Mouse (Mus musculus) megakaryocyte-erythroid progenitor cell, adult 5 weeks (primary cell): ENCODE results near the gene Olfr150. TPM values are rescaled to one million over a fixed set of nuclear protein-coding genes. Genes with fewer than 3 reads are reported as not detected.

Source experiments
- polyA plus RNA-seq: library from polyadenylated mRNA; stranded (reverse); fragments of >175 nt; gene quantifications from 2 replicates; pipeline ENCODE4 v1.2.3, GENCODE M21; 2012

The Olfr150 gene
- polyA plus RNA-seq = not detected in 2 replicates

GRCm38 (mm10) chr9:39730678-39731077, at the start of gene Olfr150:
TSS of gene Olfr150 (plus strand) at chr9:39730978.

GRCm38 (mm10) chr9:39707017-39707416, 23.8 kb upstream of the Olfr150 start, which contains the start of gene Olfr149:
TSS of gene Olfr149 (minus strand) at chr9:39707117.

GRCm38 (mm10) chr9:39711053-39711452, 19.7 kb upstream of the Olfr150 start, which contains the start of gene Olfr965:
TSS of gene Olfr965 (plus strand) at chr9:39711353.

GRCm38 (mm10) chr9:39745949-39746348, 15.2 kb downstream of the Olfr150 start, which contains the start of gene Olfr967:
TSS of gene Olfr967 (plus strand) at chr9:39746249.

GRCm38 (mm10) chr9:39783153-39783552, 52.4 kb downstream of the Olfr150 start, which contains the start of gene Olfr968:
TSS of gene Olfr968 (minus strand) at chr9:39783253.

Other genes starting within 250 kb of the Olfr150 start
- gene Olfr44, start 237.0 kb upstream of the Olfr150 start, polyA plus RNA-seq = not detected in 2 replicates
- gene Olfr957, start 215.2 kb upstream of the Olfr150 start, polyA plus RNA-seq = not detected in 2 replicates
- not detected in 2 replicates for gene Olfr958, start 176.9 kb upstream of the Olfr150 start, polyA plus RNA-seq
- not detected in 2 replicates for gene Olfr959, start 155.4 kb upstream of the Olfr150 start, polyA plus RNA-seq
- not detected in 2 replicates for gene AW551984, start 126.6 kb upstream of the Olfr150 start, polyA plus RNA-seq
- gene Olfr148, start 120.3 kb upstream of the Olfr150 start, polyA plus RNA-seq = not detected in 2 replicates
- gene Olfr960, start 109.6 kb upstream of the Olfr150 start, polyA plus RNA-seq = not detected in 2 replicates
- not detected in 2 replicates for gene Olfr961, start 85.9 kb upstream of the Olfr150 start, polyA plus RNA-seq
- gene Olfr963, start 63.8 kb upstream of the Olfr150 start, polyA plus RNA-seq = not detected in 2 replicates
- gene Olfr149, start 23.9 kb upstream of the Olfr150 start, polyA plus RNA-seq = not detected in 2 replicates
- gene Olfr965, start 19.6 kb upstream of the Olfr150 start, polyA plus RNA-seq = 0.10 TPM in 1 of 2 replicates, not detected in the other
- not detected in 2 replicates for gene Olfr967, start 15.3 kb downstream of the Olfr150 start, polyA plus RNA-seq
- gene Olfr968, start 52.3 kb downstream of the Olfr150 start, polyA plus RNA-seq = not detected in 2 replicates
- gene Olfr969, start 60.0 kb downstream of the Olfr150 start, polyA plus RNA-seq = not detected in 2 replicates
- gene Olfr970, start 77.9 kb downstream of the Olfr150 start, polyA plus RNA-seq = not detected in 2 replicates
- gene Olfr971, start 105.9 kb downstream of the Olfr150 start, polyA plus RNA-seq = not detected in 2 replicates
- not detected in 2 replicates for gene Olfr972, start 135.4 kb downstream of the Olfr150 start, polyA plus RNA-seq
- not detected in 2 replicates for gene Olfr229, start 176.4 kb downstream of the Olfr150 start, polyA plus RNA-seq
- not detected in 2 replicates for gene Olfr974, start 206.5 kb downstream of the Olfr150 start, polyA plus RNA-seq
- gene Olfr975, start 221.1 kb downstream of the Olfr150 start, polyA plus RNA-seq = not detected in 2 replicates
- gene Olfr976, start 230.2 kb downstream of the Olfr150 start, polyA plus RNA-seq = not detected in 2 replicates